Mouse (Mus musculus): ENCODE measurements around the gene Lrrc27. TPM values are rescaled to one million over a fixed set of nuclear protein-coding genes. Genes with fewer than 3 reads are reported as not detected.

Lrrc27 gene
- polyA plus RNA-seq, 1 experiment: not detected

GRCm38 (mm10) chr7:139272639-139273396 is 60.0 kb downstream of the Lrrc27 start:
- Histone ChIP-seq H3K4me1 (ENCODE audit: control insufficient read depth) (peaks cover 5% of the 10 kb centered on the region; the same call in 1 of the 2 replicates), H3K36me3 (ENCODE audit: control insufficient read depth) (no peaks in the 10 kb centered on the region), H3K27me3 (ENCODE audit: control insufficient read depth) (no peaks in the 10 kb centered on the region; the same call in 1 of the 2 replicates), H3K4me3 (replicated peaks) (no peak overlapping the region), H3K9me3 (ENCODE audit: control insufficient read depth, low read length) (no peaks in the 10 kb centered on the region)
- TF ChIP-seq TAL1 (IDR thresholded peaks at IDR 0.05; ENCODE audit: low read length) (no peak), GATA1 (IDR thresholded peaks at IDR 0.05; ENCODE audit: low read length) (no peak)

GRCm38 (mm10) chr7:139273397-139273719 is 60.6 kb downstream of the Lrrc27 start:
- Histone ChIP-seq H3K4me1 (ENCODE audit: control insufficient read depth) (peaks cover 5% of the 10 kb centered on the region; the same call in 1 of the 2 replicates), H3K36me3 (ENCODE audit: control insufficient read depth) (no peaks in the 10 kb centered on the region), H3K9me3 (ENCODE audit: control insufficient read depth, low read length) (no peaks in the 10 kb centered on the region), H3K4me3 (replicated peaks) (no peak overlapping the region), H3K27me3 (ENCODE audit: control insufficient read depth) (no peaks in the 10 kb centered on the region; the same call in 1 of the 2 replicates)
- no peak for TF ChIP-seq TAL1 (IDR thresholded peaks at IDR 0.05; ENCODE audit: low read length)
- no peak for TF ChIP-seq GATA1 (IDR thresholded peaks at IDR 0.05; ENCODE audit: low read length)

- no peak overlapping the region for H3K4me3 ChIP-seq (replicated peaks)
- TF ChIP-seq TAL1 (IDR thresholded peaks at IDR 0.05; ENCODE audit: low read length) (no peak), GATA1 (IDR thresholded peaks at IDR 0.05; ENCODE audit: low read length) (no peak)
- H3K4me1 ChIP-seq (ENCODE audit: control insufficient read depth): peaks cover 5% of the 10 kb centered on the region; the same call in 1 of the 2 replicates
- H3K27me3 ChIP-seq (ENCODE audit: control insufficient read depth): no peaks in the 10 kb centered on the region; the same call in 1 of the 2 replicates
- H3K9me3 ChIP-seq (ENCODE audit: control insufficient read depth, low read length): no peaks in the 10 kb centered on the region
- H3K36me3 ChIP-seq (ENCODE audit: control insufficient read depth): no peaks in the 10 kb centered on the region
Observed at GRCm38 (mm10) chr7:139275586-139275985, 62.8 kb downstream of the Lrrc27 start.

- no peaks in the 10 kb centered on the region for H3K9me3 ChIP-seq (ENCODE audit: control insufficient read depth, low read length)
Observed at GRCm38 (mm10) chr7:139276150-139276549, 63.4 kb downstream of the Lrrc27 start.

GRCm38 (mm10) chr7:139277536-139277935 is 64.7 kb downstream of the Lrrc27 start:
- H3K4me1 ChIP-seq (ENCODE audit: control insufficient read depth): peaks cover 2% of the 10 kb centered on the region; the same call in 1 of the 2 replicates
- H3K9me3 ChIP-seq (ENCODE audit: control insufficient read depth, low read length): no peaks in the 10 kb centered on the region
- no peaks in the 10 kb centered on the region for H3K36me3 ChIP-seq (ENCODE audit: control insufficient read depth)
- H3K27me3 ChIP-seq (ENCODE audit: control insufficient read depth): no peaks in the 10 kb centered on the region; the same call in 1 of the 2 replicates
- TF ChIP-seq GATA1 (IDR thresholded peaks at IDR 0.05; ENCODE audit: low read length) (no peak), TAL1 (IDR thresholded peaks at IDR 0.05; ENCODE audit: low read length) (no peak)
- no peak overlapping the region for H3K4me3 ChIP-seq (replicated peaks)

More at GRCm38 (mm10) chr7:139276150-139276549, 63.4 kb downstream of the Lrrc27 start:
- no peak overlapping the region for H3K4me3 ChIP-seq (replicated peaks)
- no peaks in the 10 kb centered on the region for H3K36me3 ChIP-seq (ENCODE audit: control insufficient read depth)
- peaks cover 5% of the 10 kb centered on the region; the same call in 1 of the 2 replicates for H3K4me1 ChIP-seq (ENCODE audit: control insufficient read depth)
- TF ChIP-seq GATA1 (IDR thresholded peaks at IDR 0.05; ENCODE audit: low read length): no peak
- no peak for TF ChIP-seq TAL1 (IDR thresholded peaks at IDR 0.05; ENCODE audit: low read length)
- no peaks in the 10 kb centered on the region; the same call in 1 of the 2 replicates for H3K27me3 ChIP-seq (ENCODE audit: control insufficient read depth)

GRCm38 (mm10) chr7:139279571-139279970 is 66.8 kb downstream of the Lrrc27 start:
- Histone ChIP-seq H3K36me3 (ENCODE audit: control insufficient read depth) (no peaks in the 10 kb centered on the region), H3K9me3 (ENCODE audit: control insufficient read depth, low read length) (no peaks in the 10 kb centered on the region), H3K27me3 (ENCODE audit: control insufficient read depth) (no peaks in the 10 kb centered on the region; the same call in 1 of the 2 replicates), H3K4me3 (replicated peaks) (no peak overlapping the region), H3K4me1 (ENCODE audit: control insufficient read depth) (no peaks in the 10 kb centered on the region)
- TF ChIP-seq TAL1 (IDR thresholded peaks at IDR 0.05; ENCODE audit: low read length): no peak
- no peak for TF ChIP-seq GATA1 (IDR thresholded peaks at IDR 0.05; ENCODE audit: low read length)

- H3K36me3 ChIP-seq (ENCODE audit: control insufficient read depth): no peaks in the 10 kb centered on the region
- H3K27me3 ChIP-seq (ENCODE audit: control insufficient read depth): no peaks in the 10 kb centered on the region; the same call in 1 of the 2 replicates
- H3K9me3 ChIP-seq (ENCODE audit: control insufficient read depth, low read length): no peaks in the 10 kb centered on the region
- TF ChIP-seq TAL1 (IDR thresholded peaks at IDR 0.05; ENCODE audit: low read length): no peak
- no peak for TF ChIP-seq GATA1 (IDR thresholded peaks at IDR 0.05; ENCODE audit: low read length)
- no peaks in the 10 kb centered on the region for H3K4me1 ChIP-seq (ENCODE audit: control insufficient read depth)
- H3K4me3 ChIP-seq (replicated peaks): no peak overlapping the region
Observed at GRCm38 (mm10) chr7:139280044-139280443, 67.3 kb downstream of the Lrrc27 start.

GRCm38 (mm10) chr7:139281195-139281594 is 68.4 kb downstream of the Lrrc27 start:
- Histone ChIP-seq H3K4me3 (replicated peaks) (no peak overlapping the region), H3K36me3 (ENCODE audit: control insufficient read depth) (no peaks in the 10 kb centered on the region), H3K4me1 (ENCODE audit: control insufficient read depth) (no peaks in the 10 kb centered on the region), H3K27me3 (ENCODE audit: control insufficient read depth) (no peaks in the 10 kb centered on the region), H3K9me3 (ENCODE audit: control insufficient read depth, low read length) (no peaks in the 10 kb centered on the region)
- TF ChIP-seq GATA1 (IDR thresholded peaks at IDR 0.05; ENCODE audit: low read length) (no peak), TAL1 (IDR thresholded peaks at IDR 0.05; ENCODE audit: low read length) (no peak)

- Histone ChIP-seq H3K4me1 (ENCODE audit: control insufficient read depth) (no peaks in the 10 kb centered on the region), H3K9me3 (ENCODE audit: control insufficient read depth, low read length) (no peaks in the 10 kb centered on the region), H3K4me3 (replicated peaks) (no peak overlapping the region), H3K27me3 (ENCODE audit: control insufficient read depth) (no peaks in the 10 kb centered on the region), H3K36me3 (ENCODE audit: control insufficient read depth) (no peaks in the 10 kb centered on the region)
- TF ChIP-seq TAL1 (IDR thresholded peaks at IDR 0.05; ENCODE audit: low read length) (no peak), GATA1 (IDR thresholded peaks at IDR 0.05; ENCODE audit: low read length) (no peak)
Observed at GRCm38 (mm10) chr7:139282037-139282436, 69.2 kb downstream of the Lrrc27 start.

All from erythroblast, embryonic 14.5 days (primary cell).